Mouse (Mus musculus) neural tube, embryonic 13.5 days (tissue): Measurements from ENCODE around the gene Gabarapl2. TPM values are rescaled to one million over a fixed set of nuclear protein-coding genes. Genes with fewer than 3 reads are reported as not detected.

Experiments
- ATAC-seq: fragments of 200-750 bp; cut with Nextera tagmentation; 2 replicates; pipeline ENCODE4 v1.8.0; 2017; ENCODE audit warnings: low read depth, mild to moderate bottlenecking, moderate TSS enrichment, moderate library complexity
- H3K27ac ChIP-seq: fragments of 300-500 bp; sonication (generic); replicated peaks from 2 replicates; pipeline ENCODE4 v1.5.1; 2015; ENCODE audit warnings: moderate library complexity, mild to moderate bottlenecking, inconsistent platforms
- H3K27me3 ChIP-seq: fragments of 300-500 bp; sonication (generic); 2 replicates; pipeline ENCODE4 v1.6.1; 2015; ENCODE audit warnings: mild to moderate bottlenecking, inconsistent platforms
- H3K36me3 ChIP-seq: fragments of 300-500 bp; sonication (generic); 2 replicates; pipeline ENCODE4 v1.6.1; 2015; ENCODE audit warnings: mild to moderate bottlenecking, inconsistent platforms
- H3K4me1 ChIP-seq: fragments of 300-500 bp; sonication (generic); replicated peaks from 2 replicates; pipeline ENCODE4 v1.6.1; 2015; ENCODE audit warnings: inconsistent platforms
- H3K4me2 ChIP-seq: fragments of 300-500 bp; sonication (generic); 2 replicates; pipeline ENCODE4 v1.6.1; 2015; ENCODE audit warnings: inconsistent platforms, mild to moderate bottlenecking, moderate library complexity
- H3K4me3 ChIP-seq: fragments of 300-500 bp; sonication (generic); 2 replicates; pipeline ENCODE4 v1.5.1; 2015; ENCODE audit warnings: mild to moderate bottlenecking, inconsistent platforms
- H3K9ac ChIP-seq: fragments of 300-500 bp; sonication (generic); 2 replicates; pipeline ENCODE4 v1.6.1; 2015; ENCODE audit warnings: moderate library complexity, mild to moderate bottlenecking, inconsistent platforms
- H3K9me3 ChIP-seq: fragments of 300-500 bp; sonication (generic); 2 replicates; pipeline ENCODE4 v1.6.1; 2016; ENCODE audit warnings: inconsistent platforms
- WGBS: fragments of 180-500 bp; shearing (Covaris S2); methylation state at CpG from one replicate; pipeline ENCODE4 v1.1.7; 2015; 5-methylcytosine and 5-hydroxymethylcytosine counted together
- polyA plus RNA-seq: library from polyadenylated mRNA; unstranded; fragments of >200 nt; fragmentation: Nextera tagmentation; extraction: Ambion mirVana; gene quantifications from 2 replicates; pipeline ENCODE4 v1.2.1, GENCODE M21; 2015

The Gabarapl2 gene
- polyA plus RNA-seq: 491 and 502 TPM in 2 replicates

GRCm38 (mm10) chr8:111940171-111941100 lies at the start of gene Gabarapl2:
Gene Gabarapl2 (plus strand): TSS chr8:111940703.
- H3K4me3 ChIP-seq: peak within 1 kb of the TSS; percentile 99
- H3K4me2 ChIP-seq: peak within 1 kb of the TSS; percentile 100
- H3K9ac ChIP-seq: peak within 1 kb of the TSS; percentile 97
- WGBS: 1% methylated on average over 65 of the region's 65 CpGs
- H3K27ac ChIP-seq: peak within 1 kb of the TSS; percentile 82
- ATAC-seq: peak; percentile 99
- no peaks in the 10 kb centered on the region for H3K27me3 ChIP-seq
- peaks cover 29% of the 10 kb centered on the region for H3K36me3 ChIP-seq
- H3K9me3 ChIP-seq: no peaks in the 10 kb centered on the region
- H3K4me1 ChIP-seq: peaks cover 26% of the 10 kb centered on the region

- H3K27me3 ChIP-seq: peaks cover 52% of the 10 kb centered on the region
- no peak for ATAC-seq
- WGBS: 62% methylated on average over 6 of the region's 6 CpGs
- H3K9me3 ChIP-seq: no peaks in the 10 kb centered on the region
- no peaks in the 10 kb centered on the region for H3K36me3 ChIP-seq
- no peak overlapping the region for H3K27ac ChIP-seq
- peaks cover 17% of the 10 kb centered on the region for H3K4me1 ChIP-seq
- H3K9ac ChIP-seq: no peak overlapping the region
- H3K4me3 ChIP-seq: 0 out of 2 replicates have a peak overlapping the region, but pooled peaks have one; percentile 29
- H3K4me2 ChIP-seq: no peak overlapping the region
These were observed 49.6 kb upstream of the Gabarapl2 start for GRCm38 (mm10) chr8:111890911-111891303.

DNA sequence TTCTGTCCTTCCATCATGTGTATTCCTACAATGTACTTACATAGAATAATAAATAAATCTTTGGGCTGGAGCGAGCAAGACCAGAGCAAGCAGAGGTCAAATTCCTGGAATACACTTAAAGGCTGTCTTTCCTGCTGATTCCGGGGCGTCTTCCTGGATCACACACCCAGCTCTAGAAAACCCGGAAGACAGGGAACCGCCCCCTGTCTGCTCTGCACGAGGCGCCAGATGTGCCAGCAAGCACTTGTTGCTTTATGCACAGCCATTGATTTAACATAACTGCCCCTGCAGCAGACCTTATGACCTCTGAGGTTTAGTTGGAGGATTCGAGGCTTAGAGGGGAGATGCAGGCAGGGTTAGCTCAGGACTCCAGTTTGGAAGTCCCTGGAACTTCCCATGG lies 48.5 kb upstream of the Gabarapl2 start:
- Histone ChIP-seq H3K4me2 (no peak overlapping the region), H3K27me3 (peaks cover 52% of the 10 kb centered on the region), H3K9ac (no peak overlapping the region), H3K4me1 (peaks cover 17% of the 10 kb centered on the region), H3K4me3 (no peak overlapping the region), H3K9me3 (no peaks in the 10 kb centered on the region), H3K36me3 (no peaks in the 10 kb centered on the region), H3K27ac (no peak overlapping the region)
- no peak for ATAC-seq
- WGBS: 35% methylated on average over 8 of the region's 8 CpGs

- no peak for ATAC-seq
- H3K9ac ChIP-seq: no peak overlapping the region
- WGBS: 71% methylated on average over 5 of the region's 5 CpGs
These were observed 47.9 kb upstream of the Gabarapl2 start for GRCm38 (mm10) chr8:111892615-111893014.

DNA sequence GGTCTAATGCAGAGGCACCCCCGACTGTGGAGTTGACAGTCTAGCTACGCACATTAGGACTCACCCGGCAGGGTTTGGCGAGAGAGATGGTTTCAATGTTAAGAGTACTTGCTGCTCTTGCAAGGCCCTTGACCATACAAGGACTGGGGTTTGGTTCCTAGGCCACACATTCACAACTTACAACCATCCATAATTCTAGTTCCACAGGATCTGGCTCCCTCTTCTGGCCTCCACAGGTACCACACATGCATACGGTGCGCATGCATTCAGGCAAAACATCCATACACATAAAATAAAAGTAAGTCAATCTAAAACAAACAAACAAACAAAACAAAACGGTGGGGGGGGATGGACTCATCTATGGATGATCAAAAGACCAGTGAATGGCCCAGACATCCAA lies 45.5 kb upstream of the Gabarapl2 start:
- Histone ChIP-seq H3K27ac (no peak overlapping the region), H3K4me1 (peaks cover 7% of the 10 kb centered on the region), H3K9me3 (no peaks in the 10 kb centered on the region), H3K4me3 (no peak overlapping the region), H3K36me3 (no peaks in the 10 kb centered on the region), H3K9ac (no peak overlapping the region), H3K27me3 (peaks cover 27% of the 10 kb centered on the region), H3K4me2 (no peak overlapping the region)
- WGBS: 88% methylated on average over 7 of the region's 7 CpGs
- no peak for ATAC-seq

More at GRCm38 (mm10) chr8:111892615-111893014, 47.9 kb upstream of the Gabarapl2 start:
- H3K9me3 ChIP-seq: no peaks in the 10 kb centered on the region
- H3K4me2 ChIP-seq: no peak overlapping the region
- H3K27me3 ChIP-seq: peaks cover 50% of the 10 kb centered on the region
- H3K4me1 ChIP-seq: peaks cover 17% of the 10 kb centered on the region
- no peak overlapping the region for H3K27ac ChIP-seq
- H3K36me3 ChIP-seq: no peaks in the 10 kb centered on the region
- no peak overlapping the region for H3K4me3 ChIP-seq

DNA sequence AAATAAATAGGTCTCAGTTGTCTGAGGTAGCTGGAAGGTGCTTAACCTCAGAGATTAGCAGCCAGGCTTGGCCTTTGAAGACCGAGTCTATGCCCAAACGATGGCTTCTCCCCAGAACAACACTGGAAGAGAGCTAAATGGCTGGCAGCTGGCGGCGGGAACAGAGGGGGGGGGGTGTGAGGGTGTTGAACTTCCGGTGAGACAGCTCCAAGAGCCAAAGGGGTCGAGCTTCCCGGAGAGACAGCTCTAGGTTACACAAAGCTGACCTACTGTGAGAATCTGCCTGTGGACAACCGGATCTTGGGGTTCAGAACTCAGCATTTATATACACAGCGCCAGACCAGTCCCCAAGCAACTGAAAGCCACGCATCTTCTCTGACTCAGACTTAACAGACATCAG lies 41.9 kb upstream of the Gabarapl2 start:
- 30% methylated on average over 10 of the region's 10 CpGs for WGBS
- H3K4me3 ChIP-seq: no peak overlapping the region
- no peak for ATAC-seq

GRCm38 (mm10) chr8:111902080-111902479 lies 38.4 kb upstream of the Gabarapl2 start:
- Histone ChIP-seq H3K36me3 (no peaks in the 10 kb centered on the region), H3K9me3 (no peaks in the 10 kb centered on the region), H3K4me3 (no peak overlapping the region), H3K4me1 (no peaks in the 10 kb centered on the region), H3K27ac (no peak overlapping the region), H3K4me2 (no peak overlapping the region), H3K27me3 (no peaks in the 10 kb centered on the region), H3K9ac (no peak overlapping the region)
- 43% methylated on average over 5 of the region's 5 CpGs for WGBS
- no peak for ATAC-seq

More for the DNA sequence above, 41.9 kb upstream of the Gabarapl2 start:
- Histone ChIP-seq H3K4me1 (no peaks in the 10 kb centered on the region), H3K27me3 (no peaks in the 10 kb centered on the region), H3K9me3 (no peaks in the 10 kb centered on the region), H3K36me3 (no peaks in the 10 kb centered on the region), H3K27ac (no peak overlapping the region), H3K4me2 (no peak overlapping the region), H3K9ac (no peak overlapping the region)

GRCm38 (mm10) chr8:111905500-111906121 lies 34.9 kb upstream of the Gabarapl2 start:
- Histone ChIP-seq H3K27me3 (peaks cover 3% of the 10 kb centered on the region; the same call in 1 of the 2 replicates), H3K27ac (no peak overlapping the region), H3K9me3 (no peaks in the 10 kb centered on the region), H3K4me1 (peaks cover 15% of the 10 kb centered on the region), H3K4me3 (no peak overlapping the region), H3K4me2 (no peak overlapping the region), H3K36me3 (no peaks in the 10 kb centered on the region), H3K9ac (no peak overlapping the region)
- 73% methylated on average over 7 of the region's 8 CpGs for WGBS
- no peak for ATAC-seq

DNA sequence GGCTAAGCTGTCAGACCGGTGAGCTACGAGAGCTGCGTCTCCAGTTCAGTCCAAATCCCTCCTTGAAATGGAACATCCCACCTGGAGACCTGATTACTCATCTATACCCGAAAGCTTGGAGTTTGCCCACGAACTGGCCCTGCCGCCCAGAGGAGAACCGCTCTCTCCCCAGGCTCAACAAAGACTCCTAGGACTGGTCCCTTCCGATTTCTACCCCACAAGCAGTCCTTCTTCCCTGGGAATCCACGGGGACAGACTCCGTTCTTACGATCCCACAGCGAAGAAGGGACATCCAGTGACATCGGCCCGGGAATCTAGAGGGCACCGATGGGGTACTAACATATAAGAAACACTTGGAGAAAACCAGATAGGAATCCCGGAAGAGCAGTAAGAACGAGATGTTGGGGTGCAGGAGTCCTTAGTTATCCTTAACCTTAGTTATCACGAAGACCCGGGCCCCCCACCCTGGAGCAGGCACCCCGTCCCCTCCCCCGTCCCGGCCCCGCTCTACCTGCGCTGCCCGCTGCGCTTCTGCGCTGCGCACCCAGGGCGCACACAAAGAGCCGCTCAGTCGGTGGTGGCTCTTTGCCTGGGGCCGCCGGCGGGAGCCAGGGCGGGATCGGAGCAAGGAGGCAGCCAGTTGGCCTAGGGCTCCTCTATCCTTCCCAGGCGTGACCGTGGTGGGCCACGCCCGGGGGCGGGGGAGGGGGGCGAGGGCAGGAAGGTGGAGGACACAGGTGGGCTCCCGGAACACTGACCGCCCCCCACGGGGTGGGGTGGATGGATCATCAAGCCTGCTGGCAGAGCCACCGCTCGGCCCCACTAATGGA lies 30.7 kb upstream of the Gabarapl2 start, which contains the start of gene Chst5:
Chst5 (minus strand) TSS at position 827 of the 830 bp plus-strand sequence.
- Histone ChIP-seq H3K27me3 (peaks cover 3% of the 10 kb centered on the region; the same call in 1 of the 2 replicates), H3K27ac (no peak within 1 kb of the TSS), H3K4me3 (peak within 1 kb of the TSS; percentile 44), H3K4me2 (peak within 1 kb of the TSS; percentile 80), H3K36me3 (no peaks in the 10 kb centered on the region), H3K9ac (peak within 1 kb of the TSS; percentile 77), H3K4me1 (peaks cover 39% of the 10 kb centered on the region), H3K9me3 (no peaks in the 10 kb centered on the region)
- 0 out of 2 replicates have a peak, but pooled peaks have one; percentile 57 for ATAC-seq
- WGBS: 3% methylated on average over 46 of the region's 47 CpGs

GRCm38 (mm10) chr8:111911572-111911971 lies 28.9 kb upstream of the Gabarapl2 start:
- Histone ChIP-seq H3K9me3 (no peaks in the 10 kb centered on the region), H3K27ac (peak overlapping the region; percentile 81), H3K9ac (no peak overlapping the region), H3K4me1 (peaks cover 39% of the 10 kb centered on the region), H3K4me2 (no peak overlapping the region), H3K4me3 (no peak overlapping the region), H3K36me3 (peaks cover 2% of the 10 kb centered on the region; the same call in 1 of the 2 replicates), H3K27me3 (peaks cover 3% of the 10 kb centered on the region; the same call in 1 of the 2 replicates)
- WGBS: 24% methylated on average over 7 of the region's 7 CpGs
- no peak for ATAC-seq

DNA sequence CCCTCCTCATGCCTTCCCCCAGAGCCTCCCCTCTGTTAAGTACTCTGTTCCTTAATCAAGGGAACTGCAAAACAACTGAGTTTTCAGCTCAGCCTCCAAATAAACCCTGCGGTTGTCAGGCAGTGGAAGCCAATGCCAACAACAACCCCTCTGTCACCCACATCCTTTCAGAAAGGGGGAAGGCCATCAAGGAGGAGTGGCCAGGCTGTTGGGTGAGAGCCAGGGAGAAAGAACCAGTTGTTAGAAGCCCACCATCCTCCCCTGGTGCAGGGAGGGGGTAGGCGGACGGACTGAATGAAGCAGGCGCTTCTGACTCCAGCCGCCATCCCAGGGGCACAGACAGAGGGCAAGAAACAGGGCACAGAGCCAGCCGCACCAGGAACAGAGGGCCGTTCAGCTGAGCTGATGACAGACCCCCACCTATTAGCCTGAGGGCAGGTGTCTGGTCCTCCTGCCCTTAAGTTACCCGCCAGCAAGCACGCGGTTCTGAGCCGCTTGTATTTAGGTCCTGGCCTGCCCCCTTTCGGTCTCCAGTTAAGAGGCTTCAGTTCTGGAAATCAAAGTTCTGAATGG lies 27.6 kb upstream of the Gabarapl2 start:
- ATAC-seq: peak; percentile 89
- 0 out of 2 replicates have a peak overlapping the region, but pooled peaks have one; percentile 5 for H3K4me2 ChIP-seq
- H3K4me1 ChIP-seq: peaks cover 39% of the 10 kb centered on the region
- H3K27ac ChIP-seq: peak overlapping the region; percentile 81
- no peaks in the 10 kb centered on the region for H3K9me3 ChIP-seq
- 23% methylated on average over 12 of the region's 12 CpGs for WGBS
- H3K4me3 ChIP-seq: no peak overlapping the region
- peaks cover 3% of the 10 kb centered on the region; the same call in 1 of the 2 replicates for H3K27me3 ChIP-seq
- H3K36me3 ChIP-seq: peaks cover 11% of the 10 kb centered on the region
- H3K9ac ChIP-seq: no peak overlapping the region
